Mouse (Mus musculus) forebrain, embryonic 15.5 days (tissue): ENCODE measurements around the gene Tjp3. TPM values are rescaled to one million over a fixed set of nuclear protein-coding genes. Genes with fewer than 3 reads are reported as not detected.

Source experiments
- ATAC-seq: fragments of 200-750 bp; cut with Nextera tagmentation; replicated peaks from 2 replicates; pipeline ENCODE4 v1.8.0; 2017; ENCODE audit warnings: mild to moderate bottlenecking, moderate TSS enrichment, moderate library complexity
- H3K27ac ChIP-seq: fragments of 300-500 bp; sonication (generic); replicated peaks from 2 replicates; pipeline ENCODE4 v1.5.1; 2015; ENCODE audit warnings: mild to moderate bottlenecking, inconsistent platforms
- H3K27me3 ChIP-seq: fragments of 300-500 bp; sonication (generic); 2 replicates; pipeline ENCODE4 v1.6.1; 2015; ENCODE audit warnings: inconsistent platforms
- H3K36me3 ChIP-seq: fragments of 300-500 bp; sonication (generic); 2 replicates; pipeline ENCODE4 v1.6.1; 2015; ENCODE audit warnings: mild to moderate bottlenecking, inconsistent platforms
- H3K4me1 ChIP-seq: fragments of 300-500 bp; sonication (generic); 2 replicates; pipeline ENCODE4 v1.6.1; 2015; ENCODE audit warnings: inconsistent platforms
- H3K4me2 ChIP-seq: fragments of 300-500 bp; sonication (generic); replicated peaks from 2 replicates; pipeline ENCODE4 v1.6.1; 2015; ENCODE audit warnings: mild to moderate bottlenecking, inconsistent platforms
- H3K4me3 ChIP-seq: fragments of 300-500 bp; sonication (generic); 2 replicates; pipeline ENCODE4 v1.5.1; 2015; ENCODE audit warnings: mild to moderate bottlenecking, inconsistent platforms
- H3K9ac ChIP-seq: fragments of 300-500 bp; sonication (generic); replicated peaks from 2 replicates; pipeline ENCODE4 v1.6.1; 2015; ENCODE audit warnings: mild to moderate bottlenecking, inconsistent platforms
- H3K9me3 ChIP-seq: fragments of 300-500 bp; sonication (generic); 2 replicates; pipeline ENCODE4 v1.6.1; 2016; ENCODE audit warnings: inconsistent platforms
- WGBS: fragments of 180-500 bp; shearing (Covaris S2); methylation state at CpG from one replicate; pipeline ENCODE4 v1.1.7; 2015; ENCODE audit warnings: mixed read lengths; 5-methylcytosine and 5-hydroxymethylcytosine counted together
- polyA plus RNA-seq: library from polyadenylated mRNA; unstranded; fragments of >200 nt; fragmentation: Nextera tagmentation; extraction: Ambion mirVana; gene quantifications from 2 replicates; pipeline ENCODE4 v1.2.1, GENCODE M21; 2015

Tjp3 gene
- polyA plus RNA-seq, 1 experiment from 2014 or later, result 8.5 TPM

DNA sequence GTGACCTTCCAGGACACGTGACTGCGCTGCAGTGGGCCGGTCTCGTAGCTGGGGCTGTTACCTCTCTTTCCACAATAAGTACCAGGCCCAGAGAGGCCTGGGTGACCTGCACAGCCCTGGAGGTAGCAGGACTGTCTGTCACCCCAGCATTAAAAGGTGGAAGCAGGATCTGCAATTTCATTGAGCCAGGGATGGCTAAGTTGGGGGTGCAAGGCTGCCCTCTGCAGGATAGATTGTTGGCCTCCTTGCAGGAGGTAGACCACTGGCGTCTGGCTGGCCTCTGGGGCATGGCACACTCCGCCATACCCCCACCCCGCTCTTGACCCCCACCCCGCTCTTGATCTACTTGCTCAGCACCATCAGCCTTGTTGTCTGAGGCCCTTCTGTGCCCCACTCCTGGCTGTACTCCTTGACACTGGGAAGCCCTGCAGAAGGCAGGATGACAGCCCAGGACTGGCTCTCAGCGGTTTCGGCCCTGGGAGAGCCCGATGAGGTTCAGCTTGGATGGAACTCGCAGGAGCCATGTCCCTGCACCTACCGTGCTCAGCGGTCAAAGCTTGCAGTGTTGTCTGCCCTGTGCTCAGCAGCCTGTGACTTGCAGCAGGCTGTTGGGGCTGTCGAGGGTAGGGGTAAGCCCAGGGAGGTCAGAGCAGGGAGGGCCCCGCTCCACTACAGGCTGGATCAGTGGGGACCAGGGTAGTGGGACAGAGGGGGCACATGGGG lies 25.1 kb upstream of the Tjp3 start:
- Histone ChIP-seq H3K9me3 (no peaks in the 10 kb centered on the region), H3K4me3 (no peak overlapping the region), H3K27ac (no peak overlapping the region), H3K4me2 (no peak overlapping the region), H3K4me1 (peaks cover 17% of the 10 kb centered on the region), H3K27me3 (no peaks in the 10 kb centered on the region), H3K36me3 (peaks cover 58% of the 10 kb centered on the region), H3K9ac (no peak overlapping the region)
- ATAC-seq, result no peak
- WGBS, result 48% methylated on average over 16 of the region's 16 CpGs

DNA sequence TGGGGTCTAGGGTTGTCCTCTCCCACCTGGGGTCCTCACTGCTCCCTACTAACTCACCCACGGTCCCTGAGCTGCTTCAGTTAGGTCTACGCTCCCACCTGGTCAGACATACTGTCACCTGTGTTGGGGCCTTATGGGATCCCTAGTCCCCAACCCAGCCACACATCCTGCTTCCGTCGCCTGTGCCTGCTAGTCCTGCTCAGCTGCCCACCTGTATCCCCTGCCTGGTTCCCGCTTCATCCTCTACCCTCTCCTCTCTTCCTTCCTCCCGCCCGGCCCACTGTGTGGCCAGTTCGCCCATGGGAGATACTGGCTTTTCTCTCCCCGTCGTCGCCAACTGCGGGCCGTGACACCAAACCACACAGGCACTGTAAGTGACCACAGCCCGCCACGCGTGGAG lies 24.2 kb upstream of the Tjp3 start:
- H3K9ac ChIP-seq, result no peak overlapping the region
- no peak overlapping the region for H3K4me3 ChIP-seq
- no peak overlapping the region for H3K27ac ChIP-seq
- ATAC-seq, result no peak
- H3K9me3 ChIP-seq, result no peaks in the 10 kb centered on the region
- H3K4me2 ChIP-seq, result no peak overlapping the region
- no peaks in the 10 kb centered on the region for H3K27me3 ChIP-seq
- peaks cover 16% of the 10 kb centered on the region for H3K4me1 ChIP-seq
- H3K36me3 ChIP-seq, result peaks cover 67% of the 10 kb centered on the region
- 95% methylated on average over 16 of the region's 16 CpGs for WGBS

DNA sequence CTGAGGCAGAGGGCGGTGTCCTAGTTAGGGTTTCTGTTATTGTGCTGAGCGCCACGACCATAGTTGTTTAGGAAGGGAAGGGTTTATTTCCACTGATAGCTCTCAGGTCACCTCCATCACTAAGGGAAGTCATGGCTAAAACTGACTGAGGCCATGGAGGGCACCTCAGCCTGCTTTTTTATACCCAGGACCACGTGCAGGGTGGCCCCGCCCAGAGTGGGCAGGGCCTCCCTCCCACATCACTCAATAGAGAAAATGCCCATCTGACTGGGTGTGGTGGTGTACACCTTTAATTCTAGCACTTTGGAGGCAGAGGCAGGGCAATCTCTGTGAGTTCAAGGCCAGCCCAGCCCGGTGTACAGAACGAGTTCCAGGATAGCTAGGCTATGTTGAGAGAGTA lies 22.8 kb upstream of the Tjp3 start:
- 78% methylated on average over 7 of the region's 7 CpGs for WGBS
- peaks cover 8% of the 10 kb centered on the region for H3K4me1 ChIP-seq
- H3K9me3 ChIP-seq, result no peaks in the 10 kb centered on the region
- no peak overlapping the region for H3K9ac ChIP-seq
- H3K4me3 ChIP-seq, result no peak overlapping the region
- no peaks in the 10 kb centered on the region for H3K27me3 ChIP-seq
- H3K4me2 ChIP-seq, result no peak overlapping the region
- H3K36me3 ChIP-seq, result peaks cover 79% of the 10 kb centered on the region
- ATAC-seq, result no peak
- H3K27ac ChIP-seq, result no peak overlapping the region

DNA sequence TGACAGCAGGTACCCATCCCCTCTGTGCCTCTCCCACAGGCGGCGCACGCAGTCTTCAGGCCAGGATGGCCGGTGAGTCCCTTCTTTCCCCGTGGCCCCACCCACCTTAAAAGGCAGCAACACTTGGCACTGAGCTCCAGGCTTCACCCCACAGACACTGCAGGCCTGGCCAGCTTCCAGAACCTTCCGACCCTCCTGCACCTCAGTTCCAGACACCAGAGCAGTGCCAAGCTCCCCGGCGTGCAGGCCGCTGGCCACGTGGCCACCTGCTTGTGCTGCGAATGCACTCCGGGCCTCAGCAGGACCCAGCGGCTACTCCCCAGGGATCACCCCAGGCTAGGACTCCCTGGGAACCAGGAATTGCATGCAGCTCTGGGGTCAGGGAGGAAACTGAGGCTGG lies 22.2 kb upstream of the Tjp3 start:
- Histone ChIP-seq H3K36me3 (peaks cover 85% of the 10 kb centered on the region), H3K27me3 (no peaks in the 10 kb centered on the region), H3K9me3 (no peaks in the 10 kb centered on the region), H3K4me2 (no peak overlapping the region), H3K27ac (no peak overlapping the region), H3K4me3 (no peak overlapping the region), H3K9ac (no peak overlapping the region), H3K4me1 (peaks cover 5% of the 10 kb centered on the region; the same call in 1 of the 2 replicates)
- 90% methylated on average over 13 of the region's 13 CpGs for WGBS
- no peak for ATAC-seq

DNA sequence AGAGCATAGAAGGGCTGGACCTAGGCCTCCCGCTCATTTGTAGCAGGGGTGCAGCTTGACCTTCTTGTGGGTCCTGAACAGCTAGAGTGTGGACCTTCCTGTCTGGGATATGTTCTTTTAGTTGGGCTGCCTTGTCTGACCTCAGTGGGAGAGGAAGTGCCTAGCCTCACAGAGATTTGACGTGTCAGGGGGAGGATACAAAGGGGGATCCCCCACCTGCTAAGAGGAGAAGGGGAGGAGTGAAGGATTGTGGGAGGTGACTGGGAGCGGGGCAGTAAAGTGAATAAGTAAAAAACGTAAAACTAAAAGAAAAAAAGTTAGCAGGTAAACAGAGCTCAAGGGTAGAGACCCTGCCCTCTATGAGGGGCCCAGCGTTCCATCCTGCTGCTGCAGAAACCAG lies 18.2 kb upstream of the Tjp3 start:
- H3K4me2 ChIP-seq, result no peak overlapping the region
- ATAC-seq, result no peak
- H3K27ac ChIP-seq, result no peak overlapping the region
- H3K27me3 ChIP-seq, result no peaks in the 10 kb centered on the region
- no peaks in the 10 kb centered on the region for H3K9me3 ChIP-seq
- whole genome bisulfite sequencing, result 91% methylated on average over 5 of the region's 5 CpGs
- H3K4me1 ChIP-seq, result no peaks in the 10 kb centered on the region
- no peak overlapping the region for H3K9ac ChIP-seq
- H3K4me3 ChIP-seq, result no peak overlapping the region
- H3K36me3 ChIP-seq, result peaks cover 88% of the 10 kb centered on the region

DNA sequence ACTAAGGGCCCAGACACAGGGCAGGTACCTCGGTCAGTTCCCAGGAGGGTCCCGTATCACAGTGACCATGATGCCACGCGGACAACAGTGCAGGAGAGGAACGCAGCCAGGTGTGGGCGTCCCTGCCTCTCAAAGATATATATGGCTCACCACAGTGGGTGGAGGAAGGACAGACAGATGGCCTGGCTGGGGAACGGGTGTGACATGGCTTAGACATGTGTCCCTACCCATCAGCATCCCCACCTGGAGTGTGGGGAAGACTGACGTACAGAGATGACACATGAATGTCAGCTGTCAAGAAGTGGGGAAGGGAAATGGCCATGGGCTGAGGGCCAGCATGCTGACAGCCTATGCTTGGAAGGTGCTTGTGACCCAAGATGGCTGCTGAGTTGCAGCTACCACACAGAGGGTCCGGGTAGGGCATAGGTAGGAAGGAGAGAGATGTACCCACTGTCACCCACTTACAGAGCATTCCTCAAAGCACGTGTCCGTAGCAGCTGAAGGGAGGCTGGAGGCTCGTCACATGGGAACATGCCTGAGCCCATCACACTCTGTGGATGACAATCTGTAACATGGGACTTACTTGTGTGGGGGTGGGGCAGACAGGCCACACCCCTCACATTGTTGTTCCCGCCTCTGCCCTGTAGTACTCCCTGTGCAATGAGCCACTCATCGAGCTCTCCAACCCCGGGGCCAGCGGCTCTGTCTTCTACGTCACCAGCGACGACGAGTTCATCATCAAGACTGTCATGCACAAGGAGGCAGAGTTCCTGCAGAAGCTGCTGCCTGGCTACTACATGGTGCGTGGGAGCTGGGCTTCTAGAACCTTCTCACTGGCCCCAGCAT lies 15.7 kb upstream of the Tjp3 start:
- no peak overlapping the region for H3K27ac ChIP-seq
- no peaks in the 10 kb centered on the region for H3K9me3 ChIP-seq
- peaks cover 14% of the 10 kb centered on the region for H3K4me1 ChIP-seq
- H3K36me3 ChIP-seq, result peaks cover 62% of the 10 kb centered on the region
- H3K4me2 ChIP-seq, result no peak overlapping the region
- WGBS, result 94% methylated on average over 21 of the region's 21 CpGs
- H3K9ac ChIP-seq, result no peak overlapping the region
- H3K4me3 ChIP-seq, result no peak overlapping the region
- no peak for ATAC-seq
- H3K27me3 ChIP-seq, result no peaks in the 10 kb centered on the region

DNA sequence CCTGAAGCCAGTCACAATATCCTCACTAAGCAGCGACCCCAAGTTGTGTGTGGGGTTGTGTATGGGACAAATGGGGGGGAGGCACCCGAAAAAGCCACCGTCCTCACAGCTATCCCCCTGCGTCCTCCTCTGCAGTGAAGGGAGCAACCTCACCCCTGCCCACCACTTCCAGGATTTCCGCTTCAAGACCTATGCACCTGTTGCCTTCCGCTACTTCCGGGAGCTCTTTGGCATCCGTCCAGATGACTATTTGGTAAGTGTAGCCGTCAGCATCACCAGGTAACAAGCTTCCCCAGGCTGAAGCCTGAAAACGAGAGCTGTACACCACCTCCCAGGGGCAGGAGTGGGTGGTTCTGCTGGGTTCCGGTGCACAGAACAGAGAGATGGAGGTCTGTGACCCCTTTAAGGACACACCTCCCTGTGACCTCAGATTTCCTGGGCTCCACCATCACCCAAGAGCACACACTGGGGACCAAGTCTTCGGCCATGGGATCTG lies 14.8 kb upstream of the Tjp3 start:
- ATAC-seq, result no peak
- Histone ChIP-seq H3K27ac (no peak overlapping the region), H3K9me3 (no peaks in the 10 kb centered on the region), H3K9ac (no peak overlapping the region), H3K27me3 (no peaks in the 10 kb centered on the region), H3K36me3 (peaks cover 54% of the 10 kb centered on the region), H3K4me2 (no peak overlapping the region), H3K4me3 (no peak overlapping the region), H3K4me1 (peaks cover 16% of the 10 kb centered on the region)
- WGBS, result 91% methylated on average over 12 of the region's 12 CpGs

DNA sequence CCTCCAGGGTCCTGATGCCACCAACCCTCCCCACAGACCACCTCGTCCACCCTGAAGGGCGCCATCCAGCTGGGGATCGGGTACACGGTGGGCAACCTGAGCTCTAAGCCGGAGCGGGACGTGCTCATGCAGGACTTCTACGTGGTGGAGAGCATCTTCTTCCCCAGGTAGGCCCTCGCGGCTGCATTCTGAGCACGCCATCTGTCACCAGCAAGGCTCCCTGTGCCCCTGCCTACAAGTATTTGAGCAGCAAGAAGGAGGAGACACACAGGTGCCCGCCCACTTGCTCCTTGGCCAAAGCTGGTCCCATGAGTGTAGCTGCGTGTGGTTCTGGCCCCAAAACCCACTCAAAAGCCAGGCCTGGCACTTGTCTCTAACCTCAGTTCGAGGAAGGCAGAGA lies 14.3 kb upstream of the Tjp3 start:
- peaks cover 17% of the 10 kb centered on the region for H3K4me1 ChIP-seq
- H3K36me3 ChIP-seq, result peaks cover 49% of the 10 kb centered on the region
- no peaks in the 10 kb centered on the region for H3K9me3 ChIP-seq
- no peaks in the 10 kb centered on the region for H3K27me3 ChIP-seq
- no peak overlapping the region for H3K9ac ChIP-seq
- H3K27ac ChIP-seq, result no peak overlapping the region
- WGBS, result 93% methylated on average over 14 of the region's 14 CpGs
- no peak for ATAC-seq
- H3K4me3 ChIP-seq, result no peak overlapping the region
- H3K4me2 ChIP-seq, result no peak overlapping the region

DNA sequence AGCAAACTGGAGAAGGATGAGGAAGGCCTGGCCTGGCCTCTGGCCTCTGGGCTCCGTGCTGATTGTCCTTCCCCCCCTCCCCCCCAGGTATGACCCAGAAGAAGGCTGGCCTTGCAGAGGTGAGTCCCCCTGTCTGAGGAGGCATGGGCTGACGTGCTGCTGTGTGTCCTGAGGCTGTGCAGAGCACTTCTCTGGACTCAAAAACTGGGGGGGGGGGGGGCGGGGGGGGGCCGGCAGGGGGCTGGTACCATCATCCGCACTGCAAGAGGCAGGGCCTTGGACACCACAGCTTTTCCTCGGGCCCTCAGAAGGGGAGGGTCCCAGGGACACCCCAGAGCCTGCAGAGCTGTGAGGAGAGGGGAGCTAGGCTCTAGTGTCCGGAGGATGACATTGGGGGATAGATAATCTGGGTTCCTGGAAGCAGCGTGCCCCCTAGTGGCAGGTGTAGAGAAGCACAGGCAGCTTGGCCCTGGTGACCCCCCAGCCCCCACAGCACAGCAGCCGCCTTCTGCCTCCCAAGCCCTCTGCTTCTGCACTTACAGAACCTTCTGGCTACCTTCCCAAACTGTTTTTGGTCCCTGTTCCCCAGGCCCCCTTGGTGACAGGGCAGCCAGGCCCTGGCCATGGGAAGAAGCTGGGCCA lies 13.3 kb upstream of the Tjp3 start:
- ATAC-seq, result no peak; the same call in 1 of the 2 replicates
- no peak overlapping the region for H3K4me2 ChIP-seq
- H3K27me3 ChIP-seq, result no peaks in the 10 kb centered on the region
- no peak overlapping the region for H3K27ac ChIP-seq
- H3K9ac ChIP-seq, result no peak overlapping the region
- 25% methylated on average over 7 of the region's 9 CpGs for WGBS
- no peaks in the 10 kb centered on the region for H3K9me3 ChIP-seq
- peaks cover 17% of the 10 kb centered on the region for H3K4me1 ChIP-seq
- H3K4me3 ChIP-seq, result no peak overlapping the region
- peaks cover 40% of the 10 kb centered on the region for H3K36me3 ChIP-seq

DNA sequence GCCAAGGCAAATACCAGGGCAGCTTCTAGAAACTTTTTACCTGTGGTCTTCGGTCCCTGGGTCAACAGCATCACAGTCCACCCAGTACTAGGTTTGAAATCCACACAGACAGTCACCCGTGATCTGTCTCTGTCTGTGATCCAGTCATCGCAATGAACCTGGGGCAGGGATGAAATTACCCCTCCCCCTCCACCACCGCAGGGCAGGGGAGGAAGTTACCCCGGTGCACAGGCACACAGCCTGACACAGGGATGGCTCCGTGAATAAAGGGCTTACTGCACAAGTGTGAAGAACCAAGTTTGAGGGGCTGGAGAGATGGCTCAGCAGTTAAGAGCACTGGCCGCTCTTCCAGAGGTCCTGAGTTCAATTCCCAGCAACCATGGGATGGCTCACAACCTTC lies 12.4 kb upstream of the Tjp3 start:
- WGBS, result 86% methylated on average over 7 of the region's 7 CpGs
- H3K36me3 ChIP-seq, result peaks cover 31% of the 10 kb centered on the region
- H3K27ac ChIP-seq, result no peak overlapping the region
- no peak for ATAC-seq
- H3K27me3 ChIP-seq, result no peaks in the 10 kb centered on the region
- H3K9me3 ChIP-seq, result no peaks in the 10 kb centered on the region
- no peak overlapping the region for H3K9ac ChIP-seq
- H3K4me1 ChIP-seq, result peaks cover 17% of the 10 kb centered on the region
- no peak overlapping the region for H3K4me3 ChIP-seq
- H3K4me2 ChIP-seq, result no peak overlapping the region

DNA sequence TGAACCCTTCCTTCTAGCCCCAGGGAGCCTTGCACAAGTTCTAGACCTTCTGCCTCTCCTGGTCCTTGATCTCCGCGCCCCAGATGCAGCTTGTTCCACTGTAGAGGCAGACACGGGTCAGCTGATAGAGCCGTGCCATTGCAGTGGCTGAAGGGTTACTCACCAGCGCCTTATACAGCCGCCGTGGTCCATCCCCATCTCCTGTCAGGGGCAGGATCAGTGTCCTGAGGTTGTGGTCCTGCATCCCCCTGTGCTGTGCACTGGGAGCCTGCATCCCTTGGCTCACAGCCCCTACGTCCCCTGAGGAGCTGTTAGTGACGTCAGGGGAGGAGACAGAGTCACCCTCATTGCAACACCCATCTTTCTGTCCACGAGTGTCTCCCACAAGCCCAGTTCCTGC lies 11.9 kb upstream of the Tjp3 start:
- Histone ChIP-seq H3K4me3 (no peak overlapping the region), H3K4me2 (no peak overlapping the region), H3K9ac (no peak overlapping the region), H3K36me3 (peaks cover 27% of the 10 kb centered on the region), H3K9me3 (no peaks in the 10 kb centered on the region), H3K27me3 (no peaks in the 10 kb centered on the region), H3K27ac (peak overlapping the region; percentile 35; the same call in 1 of the 2 replicates), H3K4me1 (peaks cover 17% of the 10 kb centered on the region)
- ATAC-seq, result no peak
- 82% methylated on average over 10 of the region's 10 CpGs for WGBS

DNA sequence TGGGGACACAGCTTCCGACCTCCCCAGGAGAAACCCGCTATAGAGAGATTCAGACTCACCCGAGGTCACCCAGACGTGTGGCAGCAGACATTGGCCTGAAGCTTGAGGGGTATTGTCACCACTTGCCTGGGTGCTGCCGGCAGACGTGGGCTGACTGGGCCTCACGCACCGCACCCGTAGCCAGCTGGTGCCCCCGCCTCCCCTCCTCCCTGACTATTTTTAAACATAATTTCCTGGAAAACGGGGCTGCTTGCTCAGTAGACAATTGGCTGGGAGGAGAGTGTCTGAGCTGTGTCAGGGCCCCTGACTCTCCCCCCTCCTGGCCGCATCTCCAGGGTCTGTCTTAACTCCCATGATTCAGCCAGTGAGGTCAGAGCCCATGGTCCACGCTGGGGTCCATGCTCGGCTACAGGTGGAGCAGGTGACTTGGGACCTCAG lies 11.4 kb upstream of the Tjp3 start:
- H3K4me3 ChIP-seq, result 0 out of 2 replicates have a peak overlapping the region, but pooled peaks have one; percentile 1
- 60% methylated on average over 14 of the region's 14 CpGs for WGBS
- no peaks in the 10 kb centered on the region for H3K27me3 ChIP-seq
- H3K4me1 ChIP-seq, result peaks cover 17% of the 10 kb centered on the region
- H3K27ac ChIP-seq, result peak overlapping the region; percentile 35; the same call in 1 of the 2 replicates
- no peaks in the 10 kb centered on the region for H3K9me3 ChIP-seq
- peaks cover 23% of the 10 kb centered on the region for H3K36me3 ChIP-seq
- H3K4me2 ChIP-seq, result no peak overlapping the region
- 0 out of 2 replicates have a peak overlapping the region, but pooled peaks have one; percentile 1 for H3K9ac ChIP-seq
- no peak for ATAC-seq
